Mouse (Mus musculus): Measurements from ENCODE around the gene Kcmf1. TPM values are rescaled to one million over a fixed set of nuclear protein-coding genes. Genes with fewer than 3 reads are reported as not detected.
A peak's percentile ranks its signal among the peaks of the same experiment; 100 is the strongest.
"Not testable (repeated sequence)": the region's sequence is repeated elsewhere in the genome, so short reads cannot be mapped to it uniquely, and the experiment has no call there.

Kcmf1 gene
- polyA plus RNA-seq, 1 experiment from 2014 or later, result 45.4 TPM

- WGBS, result 86% methylated on average over 3 of the region's 3 CpGs
- Histone ChIP-seq H3K4me2 (ENCODE audit: low read depth, low read length) (no peak overlapping the region), H3K27me3 (replicated peaks; ENCODE audit: control insufficient read depth, insufficient read depth, low read length) (no peaks in the 10 kb centered on the region), H3K9me3 (ENCODE audit: control insufficient read depth, low read length) (no peaks in the 10 kb centered on the region), H3K9ac (ENCODE audit: low read depth, low read length) (no peak overlapping the region), H3K27ac (replicated peaks; ENCODE audit: low read depth, low read length) (no peak overlapping the region), H3K36me3 (ENCODE audit: control insufficient read depth, insufficient read depth, low read length) (no peaks in the 10 kb centered on the region), H3K4me1 (ENCODE audit: control insufficient read depth, insufficient read depth, low read length) (no peaks in the 10 kb centered on the region; the same call in 1 of the 2 replicates), H3K4me3 (ENCODE audit: low read depth, low read length) (no peak overlapping the region)
- ATAC-seq (ENCODE audit: low read depth) (no peak), DNase-seq (ENCODE audit: low spot score) (no peak)
Measured at GRCm38 (mm10) chr6:72873338-72873737, 26.4 kb downstream of the Kcmf1 start.

- H3K9ac ChIP-seq (ENCODE audit: low read depth, low read length), result no peak overlapping the region
- no peak overlapping the region for H3K4me3 ChIP-seq (ENCODE audit: low read depth, low read length)
- 92% methylated on average over 1 of the region's 1 CpGs for WGBS
- DNase-seq (ENCODE audit: low spot score), result no peak
- H3K36me3 ChIP-seq (ENCODE audit: control insufficient read depth, insufficient read depth, low read length), result no peaks in the 10 kb centered on the region
- no peak for ATAC-seq (ENCODE audit: low read depth)
- no peak overlapping the region for H3K27ac ChIP-seq (replicated peaks; ENCODE audit: low read depth, low read length)
- no peaks in the 10 kb centered on the region for H3K9me3 ChIP-seq (ENCODE audit: control insufficient read depth, low read length)
- H3K4me2 ChIP-seq (ENCODE audit: low read depth, low read length), result no peak overlapping the region
- no peaks in the 10 kb centered on the region; the same call in 1 of the 2 replicates for H3K4me1 ChIP-seq (ENCODE audit: control insufficient read depth, insufficient read depth, low read length)
- H3K27me3 ChIP-seq (replicated peaks; ENCODE audit: control insufficient read depth, insufficient read depth, low read length), result no peaks in the 10 kb centered on the region
Measured at GRCm38 (mm10) chr6:72872276-72872675, 27.5 kb downstream of the Kcmf1 start.

GRCm38 (mm10) chr6:72869601-72870000 lies 30.2 kb downstream of the Kcmf1 start:
- H3K4me2 ChIP-seq (ENCODE audit: low read depth, low read length), result no peak overlapping the region
- no peaks in the 10 kb centered on the region for H3K27me3 ChIP-seq (replicated peaks; ENCODE audit: control insufficient read depth, insufficient read depth, low read length)
- WGBS, result 64% methylated on average over 8 of the region's 8 CpGs
- H3K4me3 ChIP-seq (ENCODE audit: low read depth, low read length), result no peak overlapping the region
- DNase-seq (ENCODE audit: low spot score) (peak; percentile 14), ATAC-seq (ENCODE audit: low read depth) (no peak)
- no peaks in the 10 kb centered on the region; the same call in 1 of the 2 replicates for H3K4me1 ChIP-seq (ENCODE audit: control insufficient read depth, insufficient read depth, low read length)
- no peak overlapping the region for H3K27ac ChIP-seq (replicated peaks; ENCODE audit: low read depth, low read length)
- no peak overlapping the region for H3K9ac ChIP-seq (ENCODE audit: low read depth, low read length)
- no peaks in the 10 kb centered on the region for H3K36me3 ChIP-seq (ENCODE audit: control insufficient read depth, insufficient read depth, low read length)
- no peaks in the 10 kb centered on the region for H3K9me3 ChIP-seq (ENCODE audit: control insufficient read depth, low read length)

GRCm38 (mm10) chr6:72868688-72869087 lies 31.1 kb downstream of the Kcmf1 start:
- Histone ChIP-seq H3K27me3 (replicated peaks; ENCODE audit: control insufficient read depth, insufficient read depth, low read length) (no peaks in the 10 kb centered on the region), H3K9me3 (ENCODE audit: control insufficient read depth, low read length) (no peaks in the 10 kb centered on the region), H3K36me3 (ENCODE audit: control insufficient read depth, insufficient read depth, low read length) (no peaks in the 10 kb centered on the region), H3K27ac (replicated peaks; ENCODE audit: low read depth, low read length) (no peak overlapping the region), H3K4me1 (ENCODE audit: control insufficient read depth, insufficient read depth, low read length) (no peaks in the 10 kb centered on the region; the same call in 1 of the 2 replicates), H3K9ac (ENCODE audit: low read depth, low read length) (no peak overlapping the region), H3K4me2 (ENCODE audit: low read depth, low read length) (no peak overlapping the region), H3K4me3 (ENCODE audit: low read depth, low read length) (no peak overlapping the region)
- DNase-seq (ENCODE audit: low spot score) (no peak), ATAC-seq (ENCODE audit: low read depth) (no peak)
- 72% methylated on average over 5 of the region's 5 CpGs for WGBS

GRCm38 (mm10) chr6:72867746-72868145 lies 32.0 kb downstream of the Kcmf1 start:
- no peak overlapping the region for H3K27ac ChIP-seq (replicated peaks; ENCODE audit: low read depth, low read length)
- ATAC-seq (ENCODE audit: low read depth), result no peak
- H3K4me1 ChIP-seq (ENCODE audit: control insufficient read depth, insufficient read depth, low read length), result no peaks in the 10 kb centered on the region; the same call in 1 of the 2 replicates
- H3K9ac ChIP-seq (ENCODE audit: low read depth, low read length), result no peak overlapping the region
- H3K36me3 ChIP-seq (ENCODE audit: control insufficient read depth, insufficient read depth, low read length), result 0 out of 2 replicates have a peak, but pooled peaks cover 3% of the 10 kb centered on the region
- no peaks in the 10 kb centered on the region for H3K27me3 ChIP-seq (replicated peaks; ENCODE audit: control insufficient read depth, insufficient read depth, low read length)
- H3K4me3 ChIP-seq (ENCODE audit: low read depth, low read length), result no peak overlapping the region
- 91% methylated on average over 1 of the region's 1 CpGs for WGBS
- no peaks in the 10 kb centered on the region for H3K9me3 ChIP-seq (ENCODE audit: control insufficient read depth, low read length)
- no peak for DNase-seq (ENCODE audit: low spot score)
- H3K4me2 ChIP-seq (ENCODE audit: low read depth, low read length), result no peak overlapping the region

GRCm38 (mm10) chr6:72866232-72866631 lies 33.5 kb downstream of the Kcmf1 start:
- Histone ChIP-seq H3K27ac (replicated peaks; ENCODE audit: low read depth, low read length) (no peak overlapping the region), H3K36me3 (ENCODE audit: control insufficient read depth, insufficient read depth, low read length) (0 out of 2 replicates have a peak, but pooled peaks cover 7% of the 10 kb centered on the region), H3K27me3 (replicated peaks; ENCODE audit: control insufficient read depth, insufficient read depth, low read length) (no peaks in the 10 kb centered on the region), H3K9me3 (ENCODE audit: control insufficient read depth, low read length) (no peaks in the 10 kb centered on the region), H3K4me3 (ENCODE audit: low read depth, low read length) (no peak overlapping the region), H3K4me1 (ENCODE audit: control insufficient read depth, insufficient read depth, low read length) (no peaks in the 10 kb centered on the region; the same call in 1 of the 2 replicates), H3K9ac (ENCODE audit: low read depth, low read length) (no peak overlapping the region), H3K4me2 (ENCODE audit: low read depth, low read length) (no peak overlapping the region)
- DNase-seq (ENCODE audit: low spot score), result no peak
- WGBS, result 82% methylated on average over 2 of the region's 2 CpGs
- no peak for ATAC-seq (ENCODE audit: low read depth)

- H3K9ac ChIP-seq (ENCODE audit: low read depth, low read length); H3K9me3 ChIP-seq (ENCODE audit: control insufficient read depth, low read length); ATAC-seq (ENCODE audit: low read depth); DNase-seq (ENCODE audit: low spot score); H3K4me3 ChIP-seq (ENCODE audit: low read depth, low read length); H3K4me2 ChIP-seq (ENCODE audit: low read depth, low read length); H3K4me1 ChIP-seq (ENCODE audit: control insufficient read depth, insufficient read depth, low read length); H3K27me3 ChIP-seq (replicated peaks; ENCODE audit: control insufficient read depth, insufficient read depth, low read length); H3K27ac ChIP-seq (replicated peaks; ENCODE audit: low read depth, low read length): not testable (repeated sequence)
- H3K36me3 ChIP-seq (ENCODE audit: control insufficient read depth, insufficient read depth, low read length), result peaks cover 27% of the 10 kb centered on the region
- 90% methylated on average over 5 of the region's 5 CpGs for WGBS
Measured at GRCm38 (mm10) chr6:72862686-72863085, 37.1 kb downstream of the Kcmf1 start.

GRCm38 (mm10) chr6:72854256-72854655 lies 45.5 kb downstream of the Kcmf1 start:
- ATAC-seq (ENCODE audit: low read depth) (no peak), DNase-seq (ENCODE audit: low spot score) (no peak)
- 89% methylated on average over 5 of the region's 5 CpGs for WGBS
- Histone ChIP-seq H3K9ac (ENCODE audit: low read depth, low read length) (no peak overlapping the region), H3K27ac (replicated peaks; ENCODE audit: low read depth, low read length) (no peak overlapping the region), H3K4me2 (ENCODE audit: low read depth, low read length) (no peak overlapping the region), H3K4me1 (ENCODE audit: control insufficient read depth, insufficient read depth, low read length) (no peaks in the 10 kb centered on the region), H3K27me3 (replicated peaks; ENCODE audit: control insufficient read depth, insufficient read depth, low read length) (no peaks in the 10 kb centered on the region), H3K9me3 (ENCODE audit: control insufficient read depth, low read length) (no peaks in the 10 kb centered on the region), H3K36me3 (ENCODE audit: control insufficient read depth, insufficient read depth, low read length) (peaks cover 86% of the 10 kb centered on the region), H3K4me3 (ENCODE audit: low read depth, low read length) (no peak overlapping the region)

- H3K4me1 ChIP-seq (ENCODE audit: control insufficient read depth, insufficient read depth, low read length), result no peaks in the 10 kb centered on the region
- H3K36me3 ChIP-seq (ENCODE audit: control insufficient read depth, insufficient read depth, low read length), result peaks cover 87% of the 10 kb centered on the region
- no peak overlapping the region for H3K9ac ChIP-seq (ENCODE audit: low read depth, low read length)
- WGBS, result 84% methylated on average over 4 of the region's 4 CpGs
- no peak overlapping the region for H3K4me3 ChIP-seq (ENCODE audit: low read depth, low read length)
- no peak for DNase-seq (ENCODE audit: low spot score)
- H3K27me3 ChIP-seq (replicated peaks; ENCODE audit: control insufficient read depth, insufficient read depth, low read length), result no peaks in the 10 kb centered on the region
- H3K9me3 ChIP-seq (ENCODE audit: control insufficient read depth, low read length), result no peaks in the 10 kb centered on the region
- H3K4me2 ChIP-seq (ENCODE audit: low read depth, low read length), result no peak overlapping the region
- H3K27ac ChIP-seq (replicated peaks; ENCODE audit: low read depth, low read length), result no peak overlapping the region
- no peak for ATAC-seq (ENCODE audit: low read depth)
Measured at GRCm38 (mm10) chr6:72852180-72852579, 47.6 kb downstream of the Kcmf1 start.

All from embryonic facial prominence, embryonic 14.5 days (tissue).